ENCODE assay signal across 39 mouse cellular contexts in the genomic region with DNA sequence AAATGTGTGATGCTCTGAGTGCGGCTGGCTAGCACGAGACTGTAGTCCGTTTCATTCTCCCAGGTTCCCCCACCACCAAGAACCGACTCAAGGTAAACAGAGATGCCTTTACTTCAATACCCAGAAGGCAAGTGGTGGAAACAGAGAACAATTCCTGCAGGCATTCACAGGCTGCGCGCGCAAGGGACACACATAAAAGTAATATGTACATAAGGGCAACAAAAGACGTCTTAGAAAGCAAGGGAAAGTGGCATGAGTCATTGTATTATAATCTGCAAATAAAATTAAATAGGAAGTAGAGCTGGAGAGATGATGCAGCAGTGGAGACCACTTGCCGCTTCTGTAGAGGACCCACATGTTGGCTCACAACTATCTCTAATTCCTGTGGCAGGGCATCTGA. TPM values are rescaled to one million over a fixed set of nuclear protein-coding genes. Genes with fewer than 3 reads are reported as not detected.
"Had no signal": no experiment of that assay in that cellular context is flagged by ENCODE, and none has a peak within 500 bp of the region (broad histone marks: within the 10 kb centered on the region; RNA-seq: fewer than 3 reads in every experiment).

No protein-coding gene starts in this region.

- H3K4me1 ChIP-seq: liver, embryonic 12.5 days; liver, embryonic 13.5 days; liver, embryonic 15.5 days; lung, embryonic 15.5 days; midbrain, embryonic 10.5 days; midbrain, embryonic 12.5 days; midbrain, embryonic 13.5 days; midbrain, embryonic 15.5 days; neural tube, embryonic 12.5 days had no signal

- H3K4me2 ChIP-seq: limb, embryonic 12.5 days; limb, embryonic 13.5 days; limb, embryonic 15.5 days; liver, embryonic 11.5 days; liver, embryonic 12.5 days; liver, embryonic 13.5 days; liver, embryonic 15.5 days; lung, embryonic 14.5 days; lung, embryonic 15.5 days; midbrain, embryonic 12.5 days; midbrain, embryonic 13.5 days; midbrain, embryonic 15.5 days; neural tube, embryonic 12.5 days had no signal

- H3K9me3 ChIP-seq: limb, embryonic 10.5 days; limb, embryonic 12.5 days; limb, embryonic 13.5 days; limb, embryonic 15.5 days; liver, embryonic 12.5 days; liver, embryonic 13.5 days; liver, embryonic 15.5 days; lung, embryonic 15.5 days; megakaryocyte, embryonic 14.5 days; midbrain, embryonic 10.5 days; midbrain, embryonic 12.5 days; midbrain, embryonic 13.5 days; midbrain, embryonic 15.5 days; neural tube, embryonic 12.5 days had no signal

- H3K36me3 ChIP-seq: liver, embryonic 13.5 days; midbrain, embryonic 15.5 days had no signal

- H3K9ac ChIP-seq: limb, embryonic 12.5 days; limb, embryonic 13.5 days; limb, embryonic 15.5 days; liver, embryonic 12.5 days; liver, embryonic 13.5 days; liver, embryonic 14.5 days; liver, embryonic 15.5 days; liver, postnatal 0 days; lung, embryonic 14.5 days; lung, embryonic 15.5 days; midbrain, embryonic 12.5 days; midbrain, embryonic 13.5 days; midbrain, embryonic 15.5 days; neural tube, embryonic 12.5 days had no signal

- H3K27ac ChIP-seq: limb, embryonic 10.5 days; limb, embryonic 12.5 days; limb, embryonic 13.5 days; limb, embryonic 15.5 days; liver, embryonic 12.5 days; liver, embryonic 13.5 days; liver, embryonic 14.5 days; liver, embryonic 15.5 days; lung, embryonic 15.5 days; macrophage; midbrain, embryonic 10.5 days; midbrain, embryonic 12.5 days; midbrain, embryonic 13.5 days; midbrain, embryonic 15.5 days; neural tube, embryonic 12.5 days had no signal

- H3K4me3 ChIP-seq: limb, embryonic 10.5 days; limb, embryonic 12.5 days; limb, embryonic 13.5 days; limb, embryonic 15.5 days; liver, embryonic 12.5 days; liver, embryonic 13.5 days; liver, embryonic 15.5 days; lung, embryonic 15.5 days; megakaryocyte, embryonic 14.5 days; midbrain, embryonic 10.5 days; midbrain, embryonic 12.5 days; midbrain, embryonic 13.5 days; midbrain, embryonic 15.5 days; myocyte; neural tube, embryonic 12.5 days had no signal

- H3K27me3 ChIP-seq: limb, embryonic 12.5 days; limb, embryonic 13.5 days; limb, embryonic 15.5 days; liver, embryonic 12.5 days; liver, embryonic 13.5 days; liver, embryonic 15.5 days; lung, embryonic 15.5 days; megakaryocyte, embryonic 14.5 days; midbrain, embryonic 12.5 days; midbrain, embryonic 13.5 days; midbrain, embryonic 15.5 days; neural tube, embryonic 12.5 days had no signal

- DNase-seq: left cerebral cortex, postnatal 4 days; liver; liver, embryonic 13.5 days; liver, postnatal 0 days; lung, adult 18-20 months; lung, adult 2 months; lung, postnatal 10 days; lung, postnatal 14 days; lung, postnatal 4 days had no signal

- ATAC-seq: liver, embryonic 12.5 days; liver, postnatal 0 days; lung, postnatal 0 days; midbrain, embryonic 13.5 days; midbrain, embryonic 15.5 days; midbrain, embryonic 16.5 days had no signal

RNA-seq across cellular contexts. Expression of gene Gm28729, which starts 47.7 kb away (rescaled TPM):
- total RNA-seq: left cerebral cortex, postnatal 10 days; left cerebral cortex, postnatal 36 days; liver, adult 2 months; megakaryocyte progenitor cell, adult 5-6 weeks; megakaryocyte-erythroid progenitor cell, adult 5-6 weeks; monocyte, adult 5-6 weeks had no signal
- polyA plus RNA-seq: limb, embryonic 10.5 days; limb, embryonic 11.5 days; limb, embryonic 12.5 days; liver, adult 2 months; liver, embryonic 11.5 days; liver, embryonic 12.5 days; liver, embryonic 13.5 days; liver, embryonic 16.5 days; liver, postnatal 0 days; lung, embryonic 14.5 days; midbrain, embryonic 10.5 days; midbrain, embryonic 12.5 days; midbrain, embryonic 13.5 days; midbrain, embryonic 14.5 days; myocyte; neural tube, embryonic 11.5 days; neural tube, embryonic 12.5 days had no signal
